Mouse (Mus musculus) c-Kit-negative CD71-positive TER-119-positive erythroid progenitor cells, embryonic 14.5 days (primary cell): ENCODE results near the gene Pimreg.

Source experiments
- DNase-seq: peaks from one replicate; pipeline ENCODE4 v3.0.0-alpha.2; 2013; ENCODE audit warnings: low read depth, low spot score

The Pimreg gene

GRCm38 (mm10) chr11:72041768-72042607 lies at the start of gene Pimreg:
TSS of gene Pimreg (plus strand) at chr11:72042032.
- DNase-seq: no peak

GRCm38 (mm10) chr11:71992438-71992837 lies 49.4 kb upstream of the Pimreg start:
- no peak for DNase-seq

- DNase-seq: no peak
Measured at GRCm38 (mm10) chr11:71995968-71996511, 45.8 kb upstream of the Pimreg start.

DNA sequence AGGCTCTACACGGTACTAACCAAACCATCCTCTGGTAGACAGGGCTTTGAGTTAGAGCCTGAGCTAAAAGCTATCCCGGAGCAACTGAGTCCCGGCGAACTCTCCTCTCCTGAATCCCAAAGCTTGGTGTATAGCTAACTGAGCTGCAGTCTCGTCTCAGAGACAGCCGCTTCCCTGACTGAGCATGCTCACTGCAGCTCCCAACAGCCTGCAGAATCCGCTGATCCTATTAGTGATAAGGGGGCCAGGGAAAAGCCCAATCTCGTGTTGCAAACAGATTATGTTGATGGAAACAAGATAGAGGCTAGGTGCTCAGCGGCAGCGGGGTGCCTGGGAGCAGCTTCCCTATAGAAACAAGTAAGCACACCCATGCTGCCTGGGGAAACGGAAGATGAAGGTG lies 45.0 kb upstream of the Pimreg start:
- no peak for DNase-seq

DNA sequence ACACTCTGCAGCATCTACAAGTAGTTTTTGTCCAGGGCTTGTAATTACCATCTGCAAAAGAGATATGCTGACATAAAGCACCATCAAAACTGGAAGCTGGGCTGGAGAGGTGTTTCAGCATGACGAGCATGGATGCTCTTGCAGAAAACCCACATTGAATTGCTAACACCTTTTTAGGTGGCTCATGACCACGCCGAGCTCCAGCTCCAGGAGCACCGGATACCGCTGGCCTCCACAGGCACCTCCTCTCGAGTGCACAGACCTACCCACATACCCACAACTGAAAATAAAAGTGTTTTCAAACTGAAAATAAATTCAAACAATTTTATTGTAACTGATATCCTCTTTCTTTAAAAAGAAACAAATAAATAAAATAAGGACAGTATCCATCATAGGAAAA lies 41.6 kb upstream of the Pimreg start:
- DNase-seq: no peak

GRCm38 (mm10) chr11:72002138-72002853 lies 39.5 kb upstream of the Pimreg start:
- no peak for DNase-seq

- no peak for DNase-seq
Measured at GRCm38 (mm10) chr11:72003171-72003570, 38.7 kb upstream of the Pimreg start.

DNA sequence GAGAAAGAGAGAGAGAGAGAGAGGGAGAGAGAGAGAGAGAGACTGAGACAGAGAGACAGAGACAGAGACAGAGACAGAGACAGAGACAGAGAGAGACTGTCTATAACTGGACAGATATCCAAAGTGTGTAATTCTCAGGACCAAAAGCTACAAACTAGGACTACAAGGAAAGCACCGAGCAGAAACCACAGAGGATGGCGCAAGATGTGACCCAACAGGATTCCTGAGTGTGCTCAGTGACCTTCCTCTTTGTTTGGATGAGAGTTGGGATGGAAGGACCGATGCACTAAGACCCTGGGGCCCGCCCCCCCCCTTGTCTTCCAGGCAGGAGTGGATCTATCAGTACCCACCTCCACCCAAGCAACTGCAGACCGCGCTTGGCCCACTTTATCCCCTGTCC lies 36.3 kb upstream of the Pimreg start:
- DNase-seq: no peak

DNA sequence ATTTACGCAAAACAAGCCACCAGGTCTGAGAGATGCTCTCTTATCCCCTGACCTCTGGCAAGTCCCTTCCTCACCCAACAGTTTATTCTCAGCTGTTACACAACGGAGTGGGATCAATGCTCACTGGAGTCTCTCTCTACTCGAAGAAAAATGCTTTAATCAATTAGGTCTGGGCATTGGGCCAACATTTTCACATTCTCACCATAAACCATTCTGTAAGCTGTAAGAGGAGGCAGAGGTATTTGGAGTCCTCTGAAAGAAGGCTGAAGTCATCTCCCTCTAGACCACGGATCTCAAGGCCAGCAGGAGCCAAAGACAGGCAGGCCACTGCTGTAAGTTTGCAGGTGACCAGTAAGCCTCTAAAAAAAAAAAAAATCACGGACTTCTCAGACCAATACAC lies 31.5 kb upstream of the Pimreg start:
- no peak for DNase-seq

DNA sequence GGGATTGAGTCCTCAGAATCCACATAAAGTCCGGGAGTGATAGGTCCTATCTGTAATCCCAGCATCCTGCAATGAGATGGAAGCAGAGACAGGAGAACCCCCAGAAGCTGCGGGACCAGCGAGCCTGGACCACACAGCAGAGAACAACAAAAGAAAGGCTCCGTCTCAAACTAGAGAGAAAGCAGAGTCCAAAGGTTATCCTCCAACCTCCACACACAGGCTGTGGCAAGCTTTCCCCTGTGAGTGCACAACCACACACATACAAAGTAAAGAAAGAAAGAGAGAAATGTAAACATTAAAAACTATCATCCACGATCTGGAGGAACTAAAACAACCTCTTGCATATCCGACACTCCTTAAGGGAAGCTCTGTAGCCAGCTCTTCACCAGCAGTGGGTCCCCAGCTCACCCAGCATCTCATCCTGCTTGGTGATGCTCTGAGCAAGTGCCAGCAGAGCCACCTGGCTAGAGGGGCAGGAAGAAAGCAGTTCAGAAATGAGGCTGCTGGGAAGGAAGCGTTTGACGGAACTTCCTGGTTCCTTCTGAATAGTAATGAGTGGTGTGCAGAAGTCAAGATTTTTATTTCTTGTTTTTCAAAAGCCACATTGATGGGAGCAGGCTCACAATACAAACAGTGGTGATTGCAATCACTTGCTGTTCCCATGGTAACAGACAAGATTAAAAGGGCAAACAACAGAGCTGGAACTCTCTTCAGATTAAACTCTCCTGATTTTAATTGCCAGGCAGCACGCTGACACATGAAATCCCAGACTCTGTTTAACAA lies 30.7 kb upstream of the Pimreg start:
- DNase-seq: no peak

DNA sequence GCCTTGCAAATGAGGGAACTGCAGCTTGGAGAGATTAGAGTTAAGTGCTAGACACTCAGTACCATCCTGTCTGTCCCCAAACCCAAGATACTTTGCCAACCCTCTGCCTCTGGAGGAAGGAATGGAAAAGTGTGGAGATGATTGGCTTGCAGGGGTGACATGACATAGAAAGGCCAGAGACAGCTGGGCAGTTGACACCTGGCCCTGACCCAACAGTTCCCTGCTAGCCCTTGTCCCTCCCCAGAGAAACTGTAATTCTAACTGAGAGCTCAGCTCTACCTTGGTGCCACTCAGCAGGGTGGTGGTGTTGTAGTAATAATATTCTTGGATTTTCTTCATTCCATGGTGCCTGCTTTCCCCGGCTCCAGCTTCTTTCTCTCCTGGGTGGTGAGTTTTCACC lies 29.9 kb upstream of the Pimreg start:
- DNase-seq: no peak

DNA sequence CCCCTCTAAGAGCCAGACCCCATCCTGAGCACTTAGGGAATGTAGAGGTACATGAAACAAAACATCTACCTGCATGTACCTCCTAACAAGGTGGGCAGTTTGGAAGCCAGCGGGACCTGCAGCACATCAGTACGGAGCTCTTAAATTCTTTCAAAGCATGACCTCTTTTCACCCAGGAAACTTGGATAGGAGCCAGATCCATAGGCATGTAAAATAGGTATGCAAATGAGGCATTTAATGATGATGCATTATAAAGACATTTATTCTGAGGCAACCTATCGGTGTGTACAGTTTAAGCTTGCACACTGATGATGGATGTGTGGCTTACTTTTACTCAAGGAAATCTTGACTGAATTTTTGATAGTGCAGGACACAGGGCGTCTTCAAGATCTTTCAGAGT lies 27.2 kb upstream of the Pimreg start:
- no peak for DNase-seq

DNA sequence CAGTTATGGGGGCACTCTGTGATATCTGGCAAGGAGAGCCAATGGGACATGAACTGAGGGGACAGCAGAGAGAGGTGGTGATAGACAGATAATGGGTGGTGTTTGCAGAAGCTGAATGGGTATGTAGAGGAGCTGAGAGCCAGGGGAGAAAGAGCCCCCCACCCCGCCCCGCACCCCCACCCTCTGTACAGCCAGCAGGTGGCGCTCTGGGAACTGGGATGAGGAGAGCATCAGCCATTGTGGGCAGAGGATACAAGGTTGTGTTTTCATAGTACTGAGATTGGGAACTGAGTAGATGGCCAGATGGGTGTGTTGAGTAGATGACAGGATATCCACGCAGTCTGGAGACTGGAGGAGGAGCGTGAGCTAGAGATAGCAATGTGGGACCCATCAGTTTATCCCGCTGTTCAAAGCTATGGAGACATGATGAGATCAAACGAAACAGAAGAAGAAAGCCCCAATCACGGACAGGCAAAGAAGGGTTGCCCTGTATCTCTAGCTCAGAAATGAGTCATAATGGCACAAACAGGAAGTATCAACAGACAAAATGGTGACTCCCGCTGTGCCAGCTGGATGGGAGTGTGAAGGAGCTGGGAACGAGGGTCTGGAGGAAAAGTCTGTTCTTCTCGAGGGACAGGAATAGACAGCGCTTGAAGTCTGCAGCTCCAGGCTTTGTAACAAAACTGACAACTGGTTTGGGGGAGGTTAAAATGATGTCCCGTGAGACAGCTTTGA lies 25.1 kb upstream of the Pimreg start:
- DNase-seq: no peak

- no peak for DNase-seq
Measured at GRCm38 (mm10) chr11:72017253-72017601, 24.6 kb upstream of the Pimreg start.

DNA sequence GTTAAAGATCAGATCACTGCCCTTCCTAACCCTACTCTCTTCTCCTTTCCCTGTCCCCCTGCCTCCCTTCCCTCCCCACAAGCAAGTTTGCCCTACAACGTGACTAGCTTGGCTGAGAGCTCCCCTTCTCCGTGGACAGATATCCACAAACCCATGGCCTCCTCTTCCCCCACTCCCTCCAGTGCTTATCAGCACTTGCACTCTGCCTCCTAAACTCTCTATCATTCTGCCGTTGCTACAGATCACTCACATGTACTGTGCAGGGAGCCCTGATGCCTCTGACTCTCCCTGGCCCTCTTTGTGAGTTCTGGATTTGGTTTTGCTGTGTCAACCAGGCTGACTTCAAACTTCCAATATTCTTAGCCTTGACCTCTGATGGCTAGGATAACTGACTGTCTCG lies 20.8 kb upstream of the Pimreg start:
- no peak for DNase-seq

- no peak for DNase-seq
Measured at GRCm38 (mm10) chr11:72022827-72023226, 19.0 kb upstream of the Pimreg start.

DNA sequence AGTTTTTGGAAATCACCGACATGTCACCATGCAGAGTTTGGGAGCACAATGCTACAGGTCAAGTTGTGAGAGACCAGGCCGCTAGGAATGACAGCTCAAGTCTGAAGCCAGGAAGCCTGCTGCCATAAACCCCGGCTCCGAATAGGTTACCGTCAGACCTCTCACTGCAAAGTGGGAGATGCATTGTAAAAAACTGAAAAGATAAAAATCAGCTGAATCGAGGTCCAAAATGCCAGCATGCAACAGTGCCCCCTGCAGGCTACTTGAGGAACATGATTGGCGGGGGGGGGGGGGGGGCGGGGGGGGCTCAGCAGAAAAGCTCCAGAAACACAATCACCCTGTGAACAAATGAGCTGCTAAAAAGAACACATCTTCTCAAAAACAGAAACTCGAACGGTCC lies 18.3 kb upstream of the Pimreg start:
- no peak for DNase-seq

DNA sequence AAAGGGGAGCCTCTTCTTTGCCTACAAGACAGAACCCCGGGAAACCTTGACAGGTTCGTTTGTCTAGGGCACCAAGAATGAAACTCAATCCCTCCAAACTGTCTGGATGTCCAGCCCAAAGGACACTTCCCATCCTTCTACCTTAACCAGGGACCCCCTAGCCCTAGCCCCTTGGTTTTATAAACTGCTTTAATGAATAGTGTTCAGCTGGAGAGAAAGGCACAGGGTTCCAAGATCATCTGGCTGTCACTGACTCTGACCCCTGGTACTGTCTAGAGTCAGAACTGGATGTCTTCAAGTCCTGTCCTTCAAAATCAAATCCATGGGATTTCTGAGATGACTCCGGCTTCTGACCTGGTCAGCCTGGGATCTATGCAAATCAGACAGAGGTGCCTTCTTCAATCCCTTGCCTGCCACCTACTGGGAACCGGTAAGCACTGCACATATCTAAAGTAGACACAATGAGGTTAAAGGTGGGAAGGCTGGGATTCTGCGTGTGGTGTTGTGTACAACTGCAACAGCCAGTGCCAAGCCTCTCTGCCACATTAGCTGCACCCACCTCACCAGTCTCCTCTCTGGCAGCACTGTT lies 17.5 kb upstream of the Pimreg start:
- DNase-seq: no peak

DNA sequence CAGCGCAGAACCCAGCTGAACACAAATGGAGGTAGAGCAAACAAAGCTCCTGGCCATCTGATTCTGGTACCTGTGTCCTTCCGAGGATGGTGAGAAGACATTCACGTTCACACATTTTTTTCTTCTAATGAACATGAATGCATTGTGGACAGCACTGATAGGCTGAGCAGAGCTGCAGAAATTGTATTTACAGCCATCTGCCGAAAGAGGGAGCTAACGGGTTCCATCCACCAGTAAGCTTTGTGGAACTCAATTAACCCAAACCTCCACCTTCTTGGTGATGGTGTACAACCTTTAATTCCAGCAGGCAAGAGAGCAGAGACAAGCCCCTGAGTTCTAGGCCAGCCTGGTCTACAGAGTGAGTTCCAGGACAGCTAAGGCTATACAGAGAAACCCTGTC lies 16.0 kb upstream of the Pimreg start:
- no peak for DNase-seq

- DNase-seq: no peak
Measured at GRCm38 (mm10) chr11:72026516-72026915, 15.3 kb upstream of the Pimreg start.

- DNase-seq: no peak
Measured at GRCm38 (mm10) chr11:72027836-72028235, 14.0 kb upstream of the Pimreg start.
